Mouse (Mus musculus) thymus, adult 2 months (tissue): Measurements from ENCODE around the gene Bcl11a. TPM values are rescaled to one million over a fixed set of nuclear protein-coding genes. Genes with fewer than 3 reads are reported as not detected.
A peak's percentile ranks its signal among the peaks of the same experiment; 100 is the strongest.

Experiments used
- DNase-seq: peaks from one replicate; pipeline ENCODE4 v3.0.0; 2021
- H3K27ac ChIP-seq: fragments of 200-500 bp; 2 replicates; pipeline ENCODE4 v1.5.1; 2012; ENCODE audit warnings: low read length, control low read depth; ENCODE audit not compliant: control insufficient read depth, insufficient read depth
- H3K27me3 ChIP-seq: fragments of 200-500 bp; 2 replicates; pipeline ENCODE4 v1.6.1; 2012; ENCODE audit warnings: mild to moderate bottlenecking, low read length, moderate library complexity, mixed read lengths; ENCODE audit not compliant: control insufficient read depth, insufficient read depth
- H3K36me3 ChIP-seq: fragments of 200-500 bp; 2 replicates; pipeline ENCODE4 v1.6.1; 2012; ENCODE audit warnings: mild to moderate bottlenecking, low read length, moderate library complexity; ENCODE audit not compliant: control insufficient read depth, insufficient read depth
- H3K4me1 ChIP-seq: fragments of 200-500 bp; replicated peaks from 2 replicates; pipeline ENCODE4 v1.6.1; 2012; ENCODE audit warnings: low read length; ENCODE audit not compliant: control insufficient read depth, insufficient read depth
- H3K4me3 ChIP-seq: fragments of 200-500 bp; 2 replicates; pipeline ENCODE4 v1.5.1; 2012; ENCODE audit warnings: mild to moderate bottlenecking, low read length, control low read depth, moderate library complexity; ENCODE audit not compliant: control insufficient read depth, insufficient read depth
- CTCF ChIP-seq: fragments of 200-500 bp; IDR thresholded peaks from 2 replicates; pipeline ENCODE4 v1.5.1; 2012; ENCODE audit warnings: mild to moderate bottlenecking, control low read depth, low read length, moderate library complexity, borderline replicate concordance; ENCODE audit not compliant: control insufficient read depth, poor library complexity, insufficient read depth; ENCODE audit errors: extremely low read depth
- POLR2A ChIP-seq: fragments of 200-500 bp; IDR thresholded peaks from 2 replicates; pipeline ENCODE4 v1.6.1; 2012; ENCODE audit warnings: mild to moderate bottlenecking, low read length, control low read depth, moderate library complexity; ENCODE audit not compliant: control insufficient read depth, poor library complexity, insufficient read depth; ENCODE audit errors: extremely low read depth
- whole genome bisulfite sequencing: fragments of 180-500 bp; shearing (Covaris S2); methylation state at CpG from one replicate; pipeline ENCODE4 v1.1.7; 2018; 5-methylcytosine and 5-hydroxymethylcytosine counted together
- polyA plus RNA-seq: library from polyadenylated mRNA; depleted of rRNA; stranded (reverse); fragments of >200 nt; gene quantifications from 2 replicates; pipeline ENCODE4 v1.2.3, GENCODE M21; 2012

Bcl11a gene
- polyA plus RNA-seq, 1 experiment: 2.7 TPM

GRCm38 (mm10) chr11:24060428-24060827, 17.4 kb upstream of the Bcl11a start:
- no peak overlapping the region for H3K27ac ChIP-seq
- no peak for DNase-seq
- no peak overlapping the region for H3K4me3 ChIP-seq
- H3K4me1 ChIP-seq: no peaks in the 10 kb centered on the region
- no peak for TF ChIP-seq CTCF
- TF ChIP-seq POLR2A: no peak
- H3K27me3 ChIP-seq: peaks cover 6% of the 10 kb centered on the region; the same call in 1 of the 2 replicates
- WGBS: 45% methylated on average over 5 of the region's 5 CpGs
- no peaks in the 10 kb centered on the region for H3K36me3 ChIP-seq

- no peak for DNase-seq
- 10% methylated on average over 14 of the region's 14 CpGs for WGBS
- Histone ChIP-seq H3K4me3 (no peak overlapping the region), H3K27ac (no peak overlapping the region), H3K4me1 (no peaks in the 10 kb centered on the region), H3K36me3 (no peaks in the 10 kb centered on the region), H3K27me3 (peaks cover 6% of the 10 kb centered on the region; the same call in 1 of the 2 replicates)
- TF ChIP-seq POLR2A: no peak
Measured at GRCm38 (mm10) chr11:24061819-24062218, 16.0 kb upstream of the Bcl11a start.

GRCm38 (mm10) chr11:24062495-24063096, 15.3 kb upstream of the Bcl11a start:
- no peaks in the 10 kb centered on the region for H3K4me1 ChIP-seq
- H3K4me3 ChIP-seq: no peak overlapping the region
- DNase-seq: no peak
- 85% methylated on average over 9 of the region's 9 CpGs for WGBS
- H3K27ac ChIP-seq: no peak overlapping the region
- peaks cover 6% of the 10 kb centered on the region; the same call in 1 of the 2 replicates for H3K27me3 ChIP-seq
- TF ChIP-seq POLR2A (no peak), CTCF (no peak)
- no peaks in the 10 kb centered on the region for H3K36me3 ChIP-seq

DNA sequence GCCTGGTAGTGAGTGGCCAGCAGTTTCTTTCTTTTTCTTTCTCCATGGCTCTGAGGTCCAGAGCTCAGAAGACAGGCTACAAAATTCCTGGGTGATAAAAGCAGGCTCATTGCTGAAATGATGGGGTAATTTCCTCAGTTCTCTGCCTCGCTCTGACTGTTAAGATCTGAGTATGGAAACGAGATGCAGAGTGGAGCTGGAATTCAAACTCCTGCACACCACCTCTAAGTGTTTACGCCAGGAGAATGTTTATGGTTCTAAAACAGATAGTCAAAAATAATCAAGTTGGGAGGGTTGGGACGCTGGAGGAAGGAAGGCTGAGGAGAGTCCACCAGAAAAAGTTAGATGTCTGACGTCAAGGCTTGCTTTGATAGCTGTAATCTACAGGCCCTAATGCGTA, 13.6 kb upstream of the Bcl11a start:
- no peaks in the 10 kb centered on the region for H3K36me3 ChIP-seq
- TF ChIP-seq POLR2A: no peak
- no peak for TF ChIP-seq CTCF
- DNase-seq: no peak
- no peak overlapping the region for H3K4me3 ChIP-seq
- no peaks in the 10 kb centered on the region for H3K4me1 ChIP-seq
- no peak overlapping the region for H3K27ac ChIP-seq
- 95% methylated on average over 6 of the region's 6 CpGs for WGBS
- peaks cover 6% of the 10 kb centered on the region; the same call in 1 of the 2 replicates for H3K27me3 ChIP-seq

GRCm38 (mm10) chr11:24065313-24065712, 12.5 kb upstream of the Bcl11a start:
- WGBS: 34% methylated on average over 4 of the region's 4 CpGs
- peaks cover 5% of the 10 kb centered on the region; the same call in 1 of the 2 replicates for H3K27me3 ChIP-seq

GRCm38 (mm10) chr11:24074021-24074591, 3.8 kb upstream of the Bcl11a start:
- Histone ChIP-seq H3K27ac (no peak overlapping the region), H3K27me3 (peaks cover 17% of the 10 kb centered on the region), H3K4me1 (peaks cover 15% of the 10 kb centered on the region), H3K36me3 (no peaks in the 10 kb centered on the region), H3K4me3 (no peak overlapping the region)
- WGBS: 5% methylated on average over 18 of the region's 18 CpGs
- no peak for TF ChIP-seq POLR2A
- DNase-seq: peak; percentile 41

More at GRCm38 (mm10) chr11:24065313-24065712, 12.5 kb upstream of the Bcl11a start:
- H3K27ac ChIP-seq: no peak overlapping the region
- no peaks in the 10 kb centered on the region for H3K36me3 ChIP-seq
- DNase-seq: no peak
- no peaks in the 10 kb centered on the region for H3K4me1 ChIP-seq
- no peak overlapping the region for H3K4me3 ChIP-seq
- TF ChIP-seq CTCF: no peak

- no peaks in the 10 kb centered on the region for H3K36me3 ChIP-seq
- DNase-seq: no peak
- H3K27ac ChIP-seq: no peak within 1 kb of the TSS
- WGBS: 1% methylated on average over 11 of the region's 11 CpGs
- TF ChIP-seq CTCF: no peak
- TF ChIP-seq POLR2A: no peak
- H3K4me1 ChIP-seq: peaks cover 19% of the 10 kb centered on the region
- H3K4me3 ChIP-seq: peak within 1 kb of the TSS; percentile 69
- peaks cover 19% of the 10 kb centered on the region for H3K27me3 ChIP-seq
Measured at GRCm38 (mm10) chr11:24074634-24075104, 3.2 kb upstream of the Bcl11a start, which contains the start of gene A830031A19Rik. TSS of gene A830031A19Rik (minus strand) at chr11:24075054.
